Mouse (Mus musculus) embryonic facial prominence, embryonic 14.5 days (tissue): ENCODE data around the gene Npnt. TPM values are rescaled to one million over a fixed set of nuclear protein-coding genes. Genes with fewer than 3 reads are reported as not detected.

Experiments
- ATAC-seq: fragments of 200-750 bp; cut with Nextera tagmentation; 2 replicates; pipeline ENCODE4 v1.8.0; 2017; ENCODE audit warnings: low read depth, moderate number of reproducible peaks, moderate TSS enrichment
- DNase-seq: peaks from one replicate; pipeline ENCODE4 v3.0.0-alpha.2; 2015; ENCODE audit warnings: low spot score
- H3K27ac ChIP-seq: fragments of 300-500 bp; sonication (generic); replicated peaks from 2 replicates; pipeline ENCODE4 v1.5.1; 2014; ENCODE audit warnings: low read depth, mild to moderate bottlenecking, low read length, moderate library complexity
- H3K27me3 ChIP-seq: fragments of 300-500 bp; sonication (generic); replicated peaks from 2 replicates; pipeline ENCODE4 v1.6.1; 2014; ENCODE audit warnings: low read length; ENCODE audit not compliant: control insufficient read depth, insufficient read depth
- H3K36me3 ChIP-seq: fragments of 300-500 bp; sonication (generic); 2 replicates; pipeline ENCODE4 v1.6.1; 2014; ENCODE audit warnings: low read length, mixed read lengths; ENCODE audit not compliant: control insufficient read depth, insufficient read depth
- H3K4me1 ChIP-seq: fragments of 300-500 bp; sonication (generic); 2 replicates; pipeline ENCODE4 v1.6.1; 2014; ENCODE audit warnings: antibody characterized with exemption, low read length; ENCODE audit not compliant: control insufficient read depth, insufficient read depth
- H3K4me2 ChIP-seq: fragments of 300-500 bp; sonication (generic); 2 replicates; pipeline ENCODE4 v1.6.1; 2014; ENCODE audit warnings: low read depth, mild to moderate bottlenecking, low read length, moderate library complexity, mixed read lengths
- H3K4me3 ChIP-seq: fragments of 300-500 bp; sonication (generic); 2 replicates; pipeline ENCODE4 v1.5.1; 2014; ENCODE audit warnings: low read depth, mild to moderate bottlenecking, low read length
- H3K9ac ChIP-seq: fragments of 300-500 bp; sonication (generic); 2 replicates; pipeline ENCODE4 v1.6.1; 2014; ENCODE audit warnings: low read depth, mild to moderate bottlenecking, low read length, moderate library complexity, mixed read lengths
- H3K9me3 ChIP-seq: fragments of 300-500 bp; sonication (generic); 2 replicates; pipeline ENCODE4 v1.6.1; 2016; ENCODE audit warnings: low read length; ENCODE audit not compliant: control insufficient read depth
- WGBS: fragments of 180-500 bp; shearing (Covaris S2); extraction: QIAGEN DNeasy Blood & Tissue Kit; methylation state at CpG from one replicate; pipeline ENCODE4 v1.1.7; 2014; 5-methylcytosine and 5-hydroxymethylcytosine counted together
- polyA plus RNA-seq: library from polyadenylated mRNA; unstranded; fragments of >200 nt; fragmentation: Nextera tagmentation; extraction: Ambion mirVana; gene quantifications from 2 replicates; pipeline ENCODE4 v1.2.1, GENCODE M21; 2014

The Npnt gene
- polyA plus RNA-seq, 1 experiment from 2014 or later: 90.3 TPM

DNA sequence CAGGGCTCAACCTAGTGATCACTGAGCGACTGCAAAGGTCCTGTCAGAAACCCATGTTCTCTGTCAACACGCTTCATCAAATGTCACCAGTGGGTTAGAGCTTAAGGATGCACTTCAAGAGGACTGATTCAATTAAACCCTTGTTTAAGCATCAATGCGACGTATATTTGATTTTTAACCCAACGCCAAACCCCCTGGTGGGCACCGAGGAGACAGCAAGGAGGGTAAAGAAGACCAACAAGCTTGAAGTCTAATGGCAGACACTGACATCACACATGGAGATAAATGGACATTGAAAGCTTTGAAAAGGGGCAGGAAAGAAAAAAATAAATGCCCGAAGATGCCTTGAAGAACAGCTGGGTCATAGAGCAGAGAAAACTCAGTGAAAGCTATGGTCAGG, 57.0 kb downstream of the Npnt start:
- no peak overlapping the region for H3K4me3 ChIP-seq
- no peak overlapping the region for H3K9ac ChIP-seq
- DNase-seq (no peak), ATAC-seq (no peak)
- WGBS: 84% methylated on average over 7 of the region's 7 CpGs
- H3K4me2 ChIP-seq: no peak overlapping the region
- H3K9me3 ChIP-seq: no peaks in the 10 kb centered on the region
- peaks cover 5% of the 10 kb centered on the region; the same call in 1 of the 2 replicates for H3K36me3 ChIP-seq
- no peak overlapping the region for H3K27ac ChIP-seq
- H3K27me3 ChIP-seq: no peaks in the 10 kb centered on the region
- no peaks in the 10 kb centered on the region for H3K4me1 ChIP-seq

DNA sequence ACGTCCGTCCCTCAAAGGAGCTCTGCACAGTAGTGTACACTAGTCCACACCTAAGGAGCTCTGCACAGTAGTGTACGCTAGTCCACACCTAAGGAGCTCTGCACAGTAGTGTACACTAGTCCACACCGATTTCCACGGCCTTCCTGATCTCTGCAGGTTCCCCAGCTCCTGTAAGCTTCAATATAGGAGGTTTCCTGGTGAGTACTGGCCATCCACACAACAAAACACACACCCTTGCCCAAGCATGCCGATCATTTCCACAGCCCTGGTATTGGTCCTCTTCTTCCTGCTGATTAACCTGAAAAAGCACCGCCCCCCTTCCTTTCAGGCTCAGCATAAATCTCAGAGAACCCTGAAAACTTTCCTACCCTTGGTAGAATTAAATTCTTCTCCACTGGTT, 57.6 kb downstream of the Npnt start:
- H3K36me3 ChIP-seq: peaks cover 5% of the 10 kb centered on the region; the same call in 1 of the 2 replicates
- H3K4me3 ChIP-seq: no peak overlapping the region
- DNase-seq (no peak), ATAC-seq (no peak)
- no peak overlapping the region for H3K4me2 ChIP-seq
- 92% methylated on average over 7 of the region's 7 CpGs for WGBS
- no peaks in the 10 kb centered on the region for H3K4me1 ChIP-seq
- H3K27me3 ChIP-seq: no peaks in the 10 kb centered on the region
- H3K27ac ChIP-seq: no peak overlapping the region
- no peak overlapping the region for H3K9ac ChIP-seq
- no peaks in the 10 kb centered on the region for H3K9me3 ChIP-seq

DNA sequence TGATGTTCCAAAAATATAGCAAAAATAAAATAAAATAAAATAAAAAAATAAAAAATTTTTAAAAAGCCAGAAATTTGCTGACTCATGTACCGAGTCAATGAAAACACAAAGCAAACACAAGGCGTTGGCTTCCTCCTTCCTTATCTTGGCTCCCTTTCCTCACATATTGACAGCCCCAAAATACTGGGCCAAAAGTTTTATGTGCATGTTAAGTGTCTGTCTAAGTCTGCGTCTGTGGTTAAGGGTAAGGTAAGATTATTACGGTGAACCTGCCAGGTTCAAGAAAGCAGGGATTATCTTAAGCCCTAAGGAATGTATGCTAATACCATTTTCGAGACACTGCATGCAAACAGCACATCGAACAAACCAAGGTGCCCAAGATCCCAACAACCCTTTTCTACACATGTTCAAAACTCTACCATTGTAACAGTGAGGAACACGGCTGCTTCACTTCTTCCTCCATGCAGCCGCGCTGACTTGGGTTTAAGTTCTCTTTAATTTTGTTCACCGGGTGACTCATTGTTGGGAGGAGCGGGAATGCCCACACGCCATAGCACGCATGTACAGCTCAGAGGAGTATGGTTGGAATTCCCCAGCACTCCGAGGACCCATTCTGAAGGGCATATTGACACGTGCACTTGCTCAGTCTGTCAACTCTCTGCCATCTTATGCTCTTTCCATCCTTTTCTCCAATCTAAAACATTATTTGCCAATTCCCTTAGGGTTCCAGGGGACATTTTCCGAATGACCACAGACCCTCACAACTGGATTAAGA, 62.8 kb downstream of the Npnt start:
- peak; percentile 72 for ATAC-seq
- 82% methylated on average over 16 of the region's 16 CpGs for WGBS

DNA sequence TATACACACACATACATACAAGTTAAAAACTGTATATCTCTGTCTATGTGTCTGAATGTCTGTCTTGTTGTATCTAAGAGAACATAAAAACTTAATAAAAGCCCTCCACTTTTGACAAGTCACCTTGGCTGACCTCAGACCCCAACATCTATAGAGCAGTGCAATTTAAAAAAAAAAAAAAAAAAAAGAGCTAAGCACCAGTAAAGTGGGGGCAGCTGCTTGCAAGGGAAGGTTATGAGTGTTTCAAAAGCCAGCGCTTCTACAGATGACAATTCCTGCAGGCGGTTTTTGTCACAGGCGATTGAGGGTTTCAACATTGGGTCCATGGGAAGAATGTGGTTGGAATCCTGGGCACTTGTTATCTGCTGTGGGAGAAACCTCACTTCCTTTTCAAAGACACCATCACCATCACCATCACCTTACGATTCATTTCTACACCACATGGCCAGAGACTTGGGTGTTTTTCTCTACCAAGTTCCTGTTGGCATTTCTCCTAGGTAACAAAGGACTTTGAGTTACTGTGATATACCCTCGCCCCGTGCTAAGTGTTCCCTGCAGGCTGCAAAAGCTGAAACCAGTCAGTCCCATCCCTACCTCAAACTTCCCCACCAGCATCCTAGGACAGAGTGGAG, 63.6 kb downstream of the Npnt start:
- no peak for ATAC-seq
- no peaks in the 10 kb centered on the region for H3K9me3 ChIP-seq
- WGBS: 84% methylated on average over 6 of the region's 6 CpGs

More for the DNA sequence above, 62.8 kb downstream of the Npnt start:
- Histone ChIP-seq H3K36me3 (peaks cover 5% of the 10 kb centered on the region; the same call in 1 of the 2 replicates), H3K4me3 (no peak overlapping the region), H3K9ac (no peak overlapping the region), H3K27ac (no peak overlapping the region), H3K9me3 (no peaks in the 10 kb centered on the region), H3K27me3 (no peaks in the 10 kb centered on the region), H3K4me2 (no peak overlapping the region), H3K4me1 (no peaks in the 10 kb centered on the region)
- peak; percentile 54 for DNase-seq

DNA sequence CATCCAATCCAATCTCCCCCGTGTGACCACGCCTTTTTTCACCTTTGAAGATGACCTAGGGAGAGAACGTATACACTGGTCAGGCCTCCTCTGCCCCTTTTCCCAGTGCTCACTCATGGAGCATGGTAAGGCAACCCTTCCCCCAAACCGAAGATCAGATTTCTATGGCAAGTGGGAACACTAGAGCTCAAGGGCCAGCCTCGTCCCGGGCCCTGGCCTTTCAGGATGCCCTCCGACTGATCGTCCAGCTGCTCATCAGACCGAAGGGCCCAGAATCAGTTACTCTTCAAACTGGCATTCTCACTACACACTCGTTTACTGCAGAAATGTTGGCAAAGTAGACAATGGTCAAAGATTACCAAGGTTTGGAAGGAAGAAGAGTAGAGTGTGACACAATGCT, 65.6 kb downstream of the Npnt start:
- Histone ChIP-seq H3K4me1 (0 out of 2 replicates have a peak, but pooled peaks cover 5% of the 10 kb centered on the region), H3K27ac (no peak overlapping the region), H3K27me3 (no peaks in the 10 kb centered on the region), H3K9ac (no peak overlapping the region), H3K9me3 (no peaks in the 10 kb centered on the region), H3K4me3 (no peak overlapping the region), H3K36me3 (no peaks in the 10 kb centered on the region), H3K4me2 (no peak overlapping the region)
- DNase-seq (no peak), ATAC-seq (no peak)
- WGBS: 72% methylated on average over 10 of the region's 10 CpGs

More for the DNA sequence above, 63.6 kb downstream of the Npnt start:
- Histone ChIP-seq H3K36me3 (peaks cover 5% of the 10 kb centered on the region; the same call in 1 of the 2 replicates), H3K27ac (no peak overlapping the region), H3K27me3 (no peaks in the 10 kb centered on the region), H3K9ac (no peak overlapping the region), H3K4me2 (no peak overlapping the region), H3K4me1 (no peaks in the 10 kb centered on the region), H3K4me3 (no peak overlapping the region)
- DNase-seq: no peak

DNA sequence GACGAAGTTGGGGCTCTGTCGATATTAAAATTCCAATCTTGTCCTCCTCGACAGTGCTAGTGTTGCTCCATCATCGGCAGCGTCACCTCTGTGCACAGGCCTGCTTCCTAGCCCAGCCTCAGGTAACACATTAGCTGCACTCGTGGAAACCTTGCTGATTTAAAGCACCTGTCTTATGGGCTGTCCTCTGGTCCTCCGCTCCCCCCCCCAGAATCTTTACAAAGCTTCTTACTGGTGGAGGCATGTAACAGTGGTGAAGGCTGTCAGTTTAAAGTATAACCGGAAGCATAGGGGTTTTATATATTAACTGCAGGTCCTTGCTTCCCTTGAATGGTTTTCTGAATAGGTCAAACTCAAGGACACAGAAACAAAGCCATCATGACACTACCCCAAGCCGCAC, 66.8 kb downstream of the Npnt start:
- WGBS: 79% methylated on average over 9 of the region's 9 CpGs
- ATAC-seq (no peak), DNase-seq (no peak)
- Histone ChIP-seq H3K4me1 (0 out of 2 replicates have a peak, but pooled peaks cover 5% of the 10 kb centered on the region), H3K4me3 (no peak overlapping the region), H3K27me3 (no peaks in the 10 kb centered on the region), H3K9ac (no peak overlapping the region), H3K9me3 (no peaks in the 10 kb centered on the region), H3K27ac (no peak overlapping the region), H3K4me2 (no peak overlapping the region), H3K36me3 (no peaks in the 10 kb centered on the region)

DNA sequence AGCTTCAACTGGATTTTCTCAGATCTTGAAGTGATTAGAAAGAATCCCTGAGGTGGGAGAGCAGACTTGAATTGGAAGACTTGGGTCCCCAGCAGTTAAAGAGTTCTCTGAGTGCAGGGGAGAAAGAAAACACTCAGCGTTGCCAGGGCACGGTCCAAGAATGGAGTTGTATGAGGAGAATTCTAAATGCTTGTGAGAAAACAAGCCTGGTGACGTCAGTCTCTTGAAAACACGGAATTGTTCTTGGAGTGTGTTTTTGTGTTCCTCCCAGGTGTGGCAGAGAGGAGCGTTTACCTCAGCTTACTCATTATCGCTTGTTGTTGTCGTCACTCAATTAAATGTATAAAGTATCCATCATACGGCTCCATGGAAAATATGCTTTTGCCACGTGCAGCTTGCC, 69.3 kb downstream of the Npnt start:
- H3K4me3 ChIP-seq: no peak overlapping the region
- H3K9ac ChIP-seq: no peak overlapping the region
- WGBS: 61% methylated on average over 9 of the region's 9 CpGs
- no peaks in the 10 kb centered on the region for H3K36me3 ChIP-seq
- no peaks in the 10 kb centered on the region for H3K9me3 ChIP-seq
- peaks cover 18% of the 10 kb centered on the region for H3K4me1 ChIP-seq
- no peak overlapping the region for H3K27ac ChIP-seq
- DNase-seq: no peak
- no peaks in the 10 kb centered on the region for H3K27me3 ChIP-seq
- no peak for ATAC-seq
- no peak overlapping the region for H3K4me2 ChIP-seq

DNA sequence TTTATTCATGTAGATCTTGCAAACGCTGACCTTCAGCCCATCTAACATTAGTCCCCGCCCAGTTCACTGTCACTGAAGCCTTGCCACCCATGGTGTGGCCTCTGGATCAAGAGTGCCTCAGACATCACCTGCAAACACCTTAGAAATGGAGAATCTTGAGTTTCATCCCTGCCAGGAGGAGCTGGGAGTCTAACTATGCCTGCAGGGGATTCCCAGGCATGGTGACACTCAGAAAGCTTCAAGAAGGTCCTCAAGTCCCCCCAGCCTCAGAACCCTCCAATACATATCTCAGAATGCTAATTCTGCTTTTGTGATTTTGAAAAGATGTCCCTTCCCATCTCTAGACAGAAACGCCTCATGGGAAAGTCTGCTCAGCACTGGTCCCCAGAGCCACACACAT, 69.7 kb downstream of the Npnt start:
- no peaks in the 10 kb centered on the region for H3K27me3 ChIP-seq
- WGBS: 75% methylated on average over 3 of the region's 3 CpGs

More for the DNA sequence above, 69.7 kb downstream of the Npnt start:
- Histone ChIP-seq H3K4me3 (no peak overlapping the region), H3K9me3 (no peaks in the 10 kb centered on the region), H3K4me1 (peaks cover 20% of the 10 kb centered on the region), H3K36me3 (no peaks in the 10 kb centered on the region), H3K9ac (no peak overlapping the region), H3K27ac (no peak overlapping the region), H3K4me2 (no peak overlapping the region)
- DNase-seq (no peak), ATAC-seq (no peak)
